Mouse (Mus musculus) midbrain, embryonic 10.5 days (tissue): ENCODE measurements around the gene Dguok. TPM values are rescaled to one million over a fixed set of nuclear protein-coding genes. Genes with fewer than 3 reads are reported as not detected.
A peak's percentile ranks its signal among the peaks of the same experiment; 100 is the strongest.

ENCODE experiments used
- DNase-seq: peaks from one replicate; pipeline ENCODE4 v3.0.0-alpha.2; 2017; ENCODE audit warnings: low spot score
- H3K27ac ChIP-seq: fragments of 300-500 bp; sonication (generic); replicated peaks from 2 replicates; pipeline ENCODE4 v1.5.1; 2016; ENCODE audit warnings: mild to moderate bottlenecking
- H3K27me3 ChIP-seq: fragments of 300-500 bp; sonication (generic); 2 replicates; pipeline ENCODE4 v1.6.1; 2016; ENCODE audit warnings: low read depth, mild to moderate bottlenecking; ENCODE audit not compliant: poor library complexity, severe bottlenecking
- H3K36me3 ChIP-seq: fragments of 300-500 bp; sonication (generic); 2 replicates; pipeline ENCODE4 v1.6.1; 2016; ENCODE audit warnings: mild to moderate bottlenecking, moderate library complexity
- H3K4me1 ChIP-seq: fragments of 300-500 bp; sonication (generic); 2 replicates; pipeline ENCODE4 v1.6.1; 2016
- H3K4me3 ChIP-seq: fragments of 300-500 bp; sonication (generic); 2 replicates; pipeline ENCODE4 v1.5.1; 2016; ENCODE audit warnings: mild to moderate bottlenecking, moderate library complexity
- H3K9me3 ChIP-seq: fragments of 300-500 bp; sonication (generic); replicated peaks from 2 replicates; pipeline ENCODE4 v1.6.1; 2016; ENCODE audit warnings: mild to moderate bottlenecking
- WGBS: fragments of 180-500 bp; shearing (Covaris S2); methylation state at CpG from one replicate; pipeline ENCODE4 v1.1.7; 2016; 5-methylcytosine and 5-hydroxymethylcytosine counted together
- polyA plus RNA-seq: library from polyadenylated mRNA; unstranded; fragments of >200 nt; fragmentation: Nextera tagmentation; extraction: Ambion mirVana; gene quantifications from 2 replicates; pipeline ENCODE4 v1.2.1, GENCODE M21; 2016

The Dguok gene
- 60.3 and 61.7 TPM in 2 replicates for polyA plus RNA-seq

DNA sequence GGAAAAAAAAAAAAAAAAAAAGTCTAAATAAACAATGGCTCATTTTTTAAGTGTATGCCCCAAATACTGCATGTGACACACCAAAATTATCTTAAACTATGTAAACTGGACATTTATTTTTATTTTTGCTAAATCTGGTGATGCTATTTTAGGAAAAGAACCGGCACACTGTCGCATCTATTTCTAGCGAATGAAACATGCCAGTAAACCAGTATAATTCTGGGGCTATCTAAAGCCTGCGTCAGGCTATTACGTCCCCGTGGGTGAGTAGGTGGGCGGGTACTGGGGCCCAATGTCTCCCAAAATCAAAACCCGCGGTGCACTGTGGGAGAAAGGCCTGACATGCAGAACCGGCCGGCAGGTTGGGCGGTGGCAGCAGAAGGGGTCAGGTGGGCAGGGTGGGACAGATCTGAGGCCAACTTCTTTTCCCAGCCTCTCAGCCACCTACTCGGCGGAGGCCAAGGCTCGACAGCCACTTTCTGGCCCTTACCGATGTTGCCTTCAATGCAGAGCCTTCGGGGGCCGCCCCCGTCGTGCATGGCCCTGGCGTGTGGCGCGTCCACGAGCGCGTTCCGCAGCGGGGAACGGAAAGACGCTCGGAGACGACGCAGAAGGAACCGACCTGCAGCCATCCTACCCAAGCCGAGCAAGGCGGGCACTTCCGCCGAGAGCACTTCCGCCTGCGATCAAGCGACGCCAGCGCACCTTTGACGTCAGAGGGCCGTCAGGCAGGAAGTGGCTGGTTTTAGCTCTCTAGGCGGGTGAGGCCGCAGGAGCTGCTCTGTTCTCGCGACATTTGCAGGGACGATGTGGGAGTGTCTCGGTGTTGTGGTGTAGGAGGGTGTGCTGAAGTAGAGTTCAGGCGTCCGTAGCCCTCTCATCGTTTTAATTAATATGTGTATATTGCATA lies at the start of gene Dguok:
Gene Dguok, minus strand, starts transcription at position 712 of the 910 bp plus-strand sequence.
- WGBS = under 1% methylated on average over 54 of the region's 54 CpGs

GRCm38 (mm10) chr6:83555972-83556371 lies 49.2 kb upstream of the Dguok start:
- H3K27me3 ChIP-seq = no peaks in the 10 kb centered on the region
- peaks cover 72% of the 10 kb centered on the region for H3K36me3 ChIP-seq
- H3K9me3 ChIP-seq = no peaks in the 10 kb centered on the region
- no peak for DNase-seq
- 89% methylated on average over 6 of the region's 6 CpGs for WGBS
- no peaks in the 10 kb centered on the region for H3K4me1 ChIP-seq
- no peak overlapping the region for H3K4me3 ChIP-seq
- H3K27ac ChIP-seq = no peak overlapping the region

More for the DNA sequence above, at the start of gene Dguok:
- H3K27me3 ChIP-seq = no peaks in the 10 kb centered on the region
- H3K4me1 ChIP-seq = peaks cover 20% of the 10 kb centered on the region
- peak within 1 kb of the TSS; percentile 89 for H3K27ac ChIP-seq
- peak; percentile 98 for DNase-seq
- peak within 1 kb of the TSS; percentile 78 for H3K4me3 ChIP-seq
- H3K36me3 ChIP-seq = 0 out of 2 replicates have a peak, but pooled peaks cover 3% of the 10 kb centered on the region
- no peaks in the 10 kb centered on the region for H3K9me3 ChIP-seq

GRCm38 (mm10) chr6:83548346-83548745 lies 41.6 kb upstream of the Dguok start:
- DNase-seq = no peak
- Histone ChIP-seq H3K27ac (no peak overlapping the region), H3K27me3 (no peaks in the 10 kb centered on the region), H3K9me3 (no peaks in the 10 kb centered on the region), H3K36me3 (peaks cover 30% of the 10 kb centered on the region), H3K4me3 (no peak overlapping the region), H3K4me1 (no peaks in the 10 kb centered on the region)
- WGBS = 65% methylated on average over 5 of the region's 5 CpGs

DNA sequence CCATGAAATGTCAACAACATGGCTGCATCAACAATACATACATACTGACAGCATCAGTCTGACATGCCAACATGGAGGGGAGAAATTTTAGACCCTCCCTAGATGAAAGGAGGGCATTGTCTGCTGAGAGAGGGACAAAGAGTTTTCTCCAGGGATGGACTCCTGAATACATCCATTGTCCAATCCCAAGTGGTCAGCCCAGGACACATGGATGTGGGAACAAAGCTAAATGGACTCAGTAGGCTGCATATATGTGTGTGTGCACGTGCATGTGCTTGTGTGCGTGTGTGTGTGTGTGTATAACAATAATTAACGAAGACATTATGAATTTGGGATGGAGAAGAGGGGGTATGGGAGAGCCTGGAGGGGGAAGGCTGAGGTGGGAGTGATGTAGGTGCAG lies 39.0 kb upstream of the Dguok start:
- no peaks in the 10 kb centered on the region for H3K27me3 ChIP-seq
- no peaks in the 10 kb centered on the region for H3K9me3 ChIP-seq
- peaks cover 22% of the 10 kb centered on the region for H3K36me3 ChIP-seq
- WGBS = 80% methylated on average over 3 of the region's 3 CpGs
- no peak for DNase-seq
- no peak overlapping the region for H3K4me3 ChIP-seq
- no peak overlapping the region for H3K27ac ChIP-seq
- H3K4me1 ChIP-seq = no peaks in the 10 kb centered on the region

GRCm38 (mm10) chr6:83541756-83542456 lies 35.1 kb upstream of the Dguok start:
- H3K4me1 ChIP-seq = no peaks in the 10 kb centered on the region
- H3K4me3 ChIP-seq = no peak overlapping the region
- no peaks in the 10 kb centered on the region for H3K27me3 ChIP-seq
- no peak overlapping the region for H3K27ac ChIP-seq
- no peak for DNase-seq
- 78% methylated on average over 11 of the region's 11 CpGs for WGBS
- H3K36me3 ChIP-seq = peaks cover 14% of the 10 kb centered on the region
- no peaks in the 10 kb centered on the region for H3K9me3 ChIP-seq

DNA sequence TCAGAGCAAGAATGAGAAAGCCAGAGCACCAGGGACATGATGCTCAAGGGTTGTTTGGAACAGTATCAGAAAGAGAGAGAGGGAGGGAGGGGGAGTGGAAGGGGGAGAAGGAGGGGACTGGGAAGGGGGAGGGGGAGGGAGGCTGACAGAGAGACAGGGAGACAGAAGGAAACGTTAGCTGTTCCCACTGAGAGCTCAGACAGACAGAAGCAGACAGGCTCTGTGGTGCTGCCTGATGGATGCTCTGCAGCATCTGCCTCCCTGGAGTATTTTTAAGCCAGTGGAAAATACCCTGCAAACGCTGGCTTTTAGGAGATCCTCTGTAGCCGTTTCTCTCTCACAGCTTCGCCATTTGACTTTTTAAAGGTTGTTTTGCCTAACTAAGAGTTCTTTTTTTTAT lies 33.2 kb upstream of the Dguok start:
- WGBS = 44% methylated on average over 4 of the region's 4 CpGs
- Histone ChIP-seq H3K9me3 (no peaks in the 10 kb centered on the region), H3K27me3 (no peaks in the 10 kb centered on the region), H3K36me3 (no peaks in the 10 kb centered on the region), H3K4me1 (peaks cover 4% of the 10 kb centered on the region; the same call in 1 of the 2 replicates), H3K27ac (no peak overlapping the region), H3K4me3 (no peak overlapping the region)
- no peak for DNase-seq

GRCm38 (mm10) chr6:83536795-83537059 lies 30.0 kb upstream of the Dguok start:
- no peak for DNase-seq
- Histone ChIP-seq H3K4me1 (peaks cover 4% of the 10 kb centered on the region; the same call in 1 of the 2 replicates), H3K36me3 (no peaks in the 10 kb centered on the region), H3K27me3 (no peaks in the 10 kb centered on the region), H3K27ac (0 out of 2 replicates have a peak overlapping the region, but pooled peaks have one; percentile 14), H3K9me3 (no peaks in the 10 kb centered on the region), H3K4me3 (no peak overlapping the region)
- 47% methylated on average over 6 of the region's 6 CpGs for WGBS

DNA sequence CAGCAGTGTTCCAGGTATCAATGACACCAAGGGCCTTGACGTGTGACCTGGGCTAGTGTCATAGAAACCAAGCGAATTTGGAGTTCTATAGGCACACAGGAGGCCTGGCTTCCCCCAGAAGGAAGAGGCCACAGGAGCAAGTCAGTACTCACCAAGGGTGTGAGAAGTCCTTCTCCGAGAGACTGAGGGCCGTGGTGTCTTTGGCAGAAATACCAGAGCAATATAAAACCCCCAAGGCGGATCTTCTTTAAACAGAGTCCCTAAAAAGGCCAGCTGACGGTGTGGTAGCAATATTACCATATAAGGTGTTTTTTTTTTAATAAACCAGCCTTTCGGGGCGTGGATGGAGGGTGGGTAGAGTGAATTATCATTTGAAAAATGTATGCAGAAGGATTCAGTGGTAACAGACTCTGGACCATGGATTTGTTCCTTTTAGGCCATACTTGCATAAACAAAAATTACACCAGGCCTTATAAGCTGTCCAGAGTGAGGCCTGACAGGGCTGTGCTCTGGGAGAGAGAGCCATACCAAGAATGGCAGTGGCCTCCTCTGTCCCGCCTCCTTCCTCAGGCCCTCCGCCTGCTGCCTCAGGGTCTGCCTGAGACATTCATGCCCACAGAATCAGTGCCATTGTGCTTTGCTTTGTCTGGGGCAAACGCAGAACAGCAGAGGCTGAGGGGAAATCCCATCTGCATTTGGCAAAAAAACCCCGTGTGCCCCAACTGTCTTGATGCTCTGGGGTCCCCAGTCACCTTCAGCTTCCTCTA lies 29.4 kb upstream of the Dguok start, which contains the start of gene Actg2:
Gene Actg2, minus strand, starts transcription at position 238 of the 767 bp plus-strand sequence.
- H3K4me3 ChIP-seq = no peak within 1 kb of the TSS
- WGBS = 68% methylated on average over 12 of the region's 12 CpGs
- H3K4me1 ChIP-seq = peaks cover 4% of the 10 kb centered on the region; the same call in 1 of the 2 replicates
- DNase-seq = no peak
- no peaks in the 10 kb centered on the region for H3K9me3 ChIP-seq
- no peaks in the 10 kb centered on the region for H3K36me3 ChIP-seq
- H3K27ac ChIP-seq = 0 out of 2 replicates have a peak within 1 kb of the TSS, but pooled peaks have one; percentile 14
- H3K27me3 ChIP-seq = no peaks in the 10 kb centered on the region

GRCm38 (mm10) chr6:83532608-83533007 lies 25.8 kb upstream of the Dguok start:
- 77% methylated on average over 2 of the region's 2 CpGs for WGBS
- no peak for DNase-seq
- H3K4me3 ChIP-seq = no peak overlapping the region
- H3K27ac ChIP-seq = no peak overlapping the region
- H3K27me3 ChIP-seq = no peaks in the 10 kb centered on the region
- H3K9me3 ChIP-seq = no peaks in the 10 kb centered on the region
- H3K4me1 ChIP-seq = peaks cover 4% of the 10 kb centered on the region; the same call in 1 of the 2 replicates
- no peaks in the 10 kb centered on the region for H3K36me3 ChIP-seq

GRCm38 (mm10) chr6:83523194-83523593 lies 16.4 kb upstream of the Dguok start:
- Histone ChIP-seq H3K9me3 (no peaks in the 10 kb centered on the region), H3K4me3 (no peak overlapping the region), H3K27ac (no peak overlapping the region), H3K36me3 (no peaks in the 10 kb centered on the region), H3K4me1 (0 out of 2 replicates have a peak, but pooled peaks cover 9% of the 10 kb centered on the region), H3K27me3 (no peaks in the 10 kb centered on the region)
- DNase-seq = no peak
- 87% methylated on average over 6 of the region's 6 CpGs for WGBS

DNA sequence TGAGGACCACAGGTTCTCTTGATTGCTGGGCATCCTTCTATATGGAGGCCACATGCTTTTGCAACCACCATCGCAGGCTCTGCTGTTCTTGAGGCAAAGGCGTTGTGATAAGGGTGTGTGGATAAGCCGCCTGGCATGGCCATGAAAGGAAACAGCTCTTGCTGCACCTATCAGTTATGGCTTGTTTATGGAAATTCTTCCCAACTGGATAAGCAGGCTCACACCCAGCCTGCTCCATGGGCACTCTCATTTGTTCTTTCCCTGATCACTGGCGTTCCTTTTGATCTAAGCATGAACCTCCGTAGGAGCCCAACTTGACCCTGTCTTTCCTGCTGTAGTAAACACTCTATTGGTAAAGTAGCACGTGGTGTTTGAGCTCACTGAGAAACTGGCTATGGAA lies 15.0 kb upstream of the Dguok start:
- WGBS = 74% methylated on average over 6 of the region's 6 CpGs
- no peak for DNase-seq
- Histone ChIP-seq H3K36me3 (no peaks in the 10 kb centered on the region), H3K4me3 (no peak overlapping the region), H3K9me3 (no peaks in the 10 kb centered on the region), H3K4me1 (0 out of 2 replicates have a peak, but pooled peaks cover 9% of the 10 kb centered on the region), H3K27me3 (no peaks in the 10 kb centered on the region), H3K27ac (no peak overlapping the region)

GRCm38 (mm10) chr6:83518637-83519036 lies 11.9 kb upstream of the Dguok start:
- H3K4me1 ChIP-seq = 0 out of 2 replicates have a peak, but pooled peaks cover 5% of the 10 kb centered on the region
- H3K27me3 ChIP-seq = no peaks in the 10 kb centered on the region
- no peak overlapping the region for H3K4me3 ChIP-seq
- WGBS = 85% methylated on average over 3 of the region's 3 CpGs
- no peaks in the 10 kb centered on the region for H3K9me3 ChIP-seq
- no peak overlapping the region for H3K27ac ChIP-seq
- H3K36me3 ChIP-seq = no peaks in the 10 kb centered on the region
- DNase-seq = no peak
